Comparison of ENCODE assay signal across 8 mouse cellular contexts in the genomic region with DNA sequence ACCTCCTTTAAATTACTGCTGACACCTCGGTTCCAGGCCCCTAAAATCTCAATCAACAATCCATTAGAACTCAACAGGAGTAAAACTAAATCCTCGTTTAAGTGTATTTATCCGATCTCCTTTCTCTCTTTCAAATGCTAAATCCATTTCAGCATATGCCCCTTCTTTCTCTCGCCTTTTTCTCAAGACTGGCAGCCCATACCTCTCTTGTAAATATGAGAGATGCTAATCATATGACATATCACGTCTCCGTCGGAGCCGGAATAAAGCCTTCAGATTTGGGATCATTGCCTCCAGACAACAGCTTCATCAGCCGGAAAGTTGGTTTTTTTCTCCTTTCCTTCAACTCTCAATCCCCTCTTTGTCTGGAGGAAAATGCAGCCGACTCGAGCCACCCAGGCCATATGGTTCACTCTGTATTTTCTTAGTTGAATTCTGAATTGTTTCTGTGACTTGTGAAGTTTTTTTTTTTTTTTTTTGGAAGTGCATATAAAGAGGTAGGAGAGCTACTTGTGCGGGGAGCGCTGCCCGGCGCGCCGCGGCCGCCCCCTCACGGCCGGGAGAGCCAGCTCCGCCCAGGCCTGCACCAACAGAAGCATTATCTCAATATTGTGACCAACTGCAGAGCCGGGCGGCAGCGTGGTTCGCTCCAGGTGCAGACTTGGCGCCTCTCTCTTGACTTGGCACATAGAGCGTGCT. TPM values are rescaled to one million over a fixed set of nuclear protein-coding genes. Genes with fewer than 3 reads are reported as not detected.
DNase-seq lines count a peak whose midpoint lies in the region; ATAC-seq and TF ChIP-seq lines count a peak whose summit lies in the region.

No protein-coding gene starts in this region.

- H3K36me3 ChIP-seq in embryonic facial prominence, embryonic 11.5 days (replicated peaks; ENCODE audit: control insufficient read depth, insufficient read depth, low read depth, low read length): no peaks in the 10 kb centered on the region
- H3K36me3 ChIP-seq in midbrain, embryonic 10.5 days: no peaks in the 10 kb centered on the region

- no peak for TF ChIP-seq CTCF in layer of hippocampus, adult 2 months (conservative IDR thresholded peaks at IDR 0.05)

- no peak overlapping the region for H3K9ac ChIP-seq in embryonic facial prominence, embryonic 11.5 days (replicated peaks; ENCODE audit: low read length)

- DNase-seq in layer of hippocampus, adult 2 months (ENCODE audit: low spot score in 2 of 2): no peak
- DNase-seq in layer of hippocampus, adult 8-10 months (ENCODE audit: low spot score in 2 of 2): no peak
- DNase-seq in embryonic facial prominence, embryonic 11.5 days (ENCODE audit: low spot score): no peak
- peak; percentile 33 for DNase-seq in induced T-regulatory cell, adult 2 months (ENCODE audit: low read depth)
- DNase-seq in midbrain, embryonic 10.5 days (ENCODE audit: low spot score): peak; percentile 69
- no peak for DNase-seq in urinary bladder, postnatal 14 days (ENCODE audit: low spot score)
- DNase-seq in left cerebral cortex, postnatal 4 days: no peak
- DNase-seq in gastrocnemius, postnatal 36 days: no peak

- peak overlapping the region; percentile 30; the same call in 1 of the 2 replicates for H3K4me3 ChIP-seq in layer of hippocampus, adult 2 months
- peak overlapping the region; percentile 9; the same call in 1 of the 2 replicates for H3K4me3 ChIP-seq in embryonic facial prominence, embryonic 11.5 days (ENCODE audit: low read depth, low read length)
- H3K4me3 ChIP-seq in midbrain, embryonic 10.5 days: peak overlapping the region; percentile 39

- intact Hi-C loops in left cerebral cortex, postnatal 4 days (cut with DNase I): loop anchor here (2.0 kb wide), 1 partner anchor 323 kb away; no protein-coding TSS in a partner anchor
- intact Hi-C loops in gastrocnemius, postnatal 36 days (cut with DNase I): loop anchor here (2.0 kb wide), 1 partner anchor 133 kb away; no protein-coding TSS in a partner anchor

- peaks cover 45% of the 10 kb centered on the region for H3K27me3 ChIP-seq in embryonic facial prominence, embryonic 11.5 days (ENCODE audit: control insufficient read depth, insufficient read depth, low read length)
- H3K27me3 ChIP-seq in midbrain, embryonic 10.5 days (ENCODE audit: low read depth, poor library complexity, severe bottlenecking): peaks cover 100% of the 10 kb centered on the region

- peak; percentile 56; the same call in 1 of the 2 replicates for ATAC-seq in embryonic facial prominence, embryonic 11.5 days (replicated peaks; ENCODE audit: insufficient number of reproducible peaks, low FRiP score, low TSS enrichment, low read depth)

- H3K27ac ChIP-seq in layer of hippocampus, adult 2 months: no peak overlapping the region
- no peak overlapping the region for H3K27ac ChIP-seq in embryonic facial prominence, embryonic 11.5 days (replicated peaks; ENCODE audit: low read depth, low read length)
- H3K27ac ChIP-seq in midbrain, embryonic 10.5 days (replicated peaks): peak overlapping the region; percentile 46; the same call in 1 of the 2 replicates

- no peaks in the 10 kb centered on the region; the same call in 1 of the 2 replicates for H3K4me1 ChIP-seq in embryonic facial prominence, embryonic 11.5 days (ENCODE audit: control insufficient read depth, insufficient read depth, low read length)
- H3K4me1 ChIP-seq in midbrain, embryonic 10.5 days: peaks cover 55% of the 10 kb centered on the region

- H3K4me2 ChIP-seq in embryonic facial prominence, embryonic 11.5 days (ENCODE audit: low read depth, low read length): peak overlapping the region; percentile 19

- WGBS in embryonic facial prominence, embryonic 11.5 days: under 1% methylated on average over 28 of the region's 28 CpGs
- under 1% methylated on average over 28 of the region's 28 CpGs for WGBS in midbrain, embryonic 10.5 days

- H3K9me3 ChIP-seq in embryonic facial prominence, embryonic 11.5 days (replicated peaks; ENCODE audit: control insufficient read depth, low read length): no peaks in the 10 kb centered on the region
- 0 out of 2 replicates have a peak, but pooled peaks cover 4% of the 10 kb centered on the region for H3K9me3 ChIP-seq in midbrain, embryonic 10.5 days (replicated peaks)

RNA-seq across cellular contexts. Expression of gene Neurog2, which starts 7.1 kb away (rescaled TPM):
- total RNA-seq in layer of hippocampus, adult 2 months (2021): 1 to 10 TPM; 1.1 to 1.7 TPM
- under 1 TPM; 0.61 to 0.93 (median 0.74) TPM for total RNA-seq in layer of hippocampus, adult 8-10 months (2022)
- polyA plus RNA-seq in embryonic facial prominence, embryonic 11.5 days (2014; fragmentation: Nextera tagmentation; extraction: Ambion mirVana): 3.5 and 9.5 TPM in 2 replicates
- polyA plus RNA-seq in midbrain, embryonic 10.5 days (2016; fragmentation: Nextera tagmentation; extraction: Ambion mirVana): 26.5 and 47.5 TPM in 2 replicates
- total RNA-seq in left cerebral cortex, postnatal 4 days (2021): under 1 TPM; 0.38 to 0.40 TPM
- total RNA-seq in gastrocnemius, postnatal 36 days (2021): not detected

Comparison
In these comparisons a context has a peak if more than half of its experiments do, and no peak if none do; other contexts are left out.
1. DNase-seq: peak in induced T-regulatory cell, adult 2 months (single experiment) and midbrain, embryonic 10.5 days (single experiment); none in layer of hippocampus, adult 2 months (0 of 2), layer of hippocampus, adult 8-10 months (0 of 2), embryonic facial prominence, embryonic 11.5 days (single experiment), urinary bladder, postnatal 14 days (single experiment), left cerebral cortex, postnatal 4 days (single experiment) and gastrocnemius, postnatal 36 days (0 of 2).
2. Peak in every context shown above with its lines, with median percentiles within 50 percentile points of each other: H3K4me3 ChIP-seq.